Mouse (Mus musculus) C2C12 (cell line): ENCODE data around the gene Olfr259. TPM values are rescaled to one million over a fixed set of nuclear protein-coding genes. Genes with fewer than 3 reads are reported as not detected.

Source experiments
- H3K27me3 ChIP-seq: one replicate; pipeline ENCODE4 v1.6.1; 2011; ENCODE audit not compliant: control insufficient read depth, insufficient read depth, insufficient read length
- H3K36me3 ChIP-seq: one replicate; pipeline ENCODE4 v1.6.1; 2011; ENCODE audit not compliant: control insufficient read depth, insufficient read depth
- H3K4me3 ChIP-seq: one replicate; pipeline ENCODE4 v1.5.1; 2011; ENCODE audit warnings: mild to moderate bottlenecking, control low read depth; ENCODE audit not compliant: poor library complexity, insufficient read depth, severe bottlenecking
- H3K79me2 ChIP-seq: one replicate; pipeline ENCODE4 v1.6.1; 2011; ENCODE audit not compliant: control insufficient read depth, insufficient read depth
- H3K79me3 ChIP-seq: one replicate; pipeline ENCODE4 v1.6.1; 2011; ENCODE audit warnings: low read depth, control low read depth
- H3ac ChIP-seq: one replicate; pipeline ENCODE3; 2011; ENCODE audit warnings: low read depth; ENCODE audit not compliant: control insufficient read depth, insufficient read length
- CEBPB ChIP-seq: IDR thresholded peaks from one replicate; pipeline ENCODE4 v1.6.1; 2011; ENCODE audit warnings: low read depth, mild to moderate bottlenecking, control low read depth, moderate library complexity
- CTCF ChIP-seq: IDR thresholded peaks from one replicate; pipeline ENCODE4 v1.5.1; 2011; ENCODE audit not compliant: control insufficient read depth, insufficient read depth, insufficient read length
- FOSL1 ChIP-seq: IDR thresholded peaks from one replicate; pipeline ENCODE4 v1.8.0; 2011; ENCODE audit warnings: mild to moderate bottlenecking, low read length; ENCODE audit not compliant: poor library complexity, insufficient read depth, severe bottlenecking
- MAX ChIP-seq: IDR thresholded peaks from one replicate; pipeline ENCODE4 v1.6.1; 2011; ENCODE audit warnings: mild to moderate bottlenecking, control low read depth
- MYOD1 ChIP-seq: IDR thresholded peaks from one replicate; pipeline ENCODE4 v1.6.1; 2011; ENCODE audit warnings: low read depth; ENCODE audit not compliant: control insufficient read depth, insufficient read length
- MYOG ChIP-seq: IDR thresholded peaks from one replicate; pipeline ENCODE4 v1.6.1; 2011; ENCODE audit not compliant: control insufficient read depth, insufficient read length; ENCODE audit errors: extremely low read depth
- USF1 ChIP-seq: IDR thresholded peaks from one replicate; pipeline ENCODE4 v1.6.1; 2011; ENCODE audit warnings: low read depth, mild to moderate bottlenecking, control low read depth, moderate library complexity
- long read RNA-seq, 2 experiments: library from polyadenylated mRNA; unstranded; transcript quantifications; one replicate each; pipeline ENCODE4 v2.0.0; 2019 to 2020
- polyA plus RNA-seq: library from polyadenylated mRNA; unstranded; fragments of >200 nt; fragmentation: generic; extraction: Trizol; gene quantifications from one replicate; pipeline ENCODE4 v1.2.1, GENCODE M21; 2012; ENCODE audit warnings: missing spikeins

Gene Olfr259
- not detected for polyA plus RNA-seq
- long read RNA-seq, experiment 1, result 0 reads
- long read RNA-seq, experiment 2, result 0 reads

GRCm38 (mm10) chr2:87114467-87114866 is at the start of gene Olfr259:
Olfr259 (minus strand) TSS chr2:87114567.
- H3ac ChIP-seq, result no peak within 1 kb of the TSS
- H3K79me3 ChIP-seq, result no peaks in the 10 kb centered on the region
- no peaks in the 10 kb centered on the region for H3K79me2 ChIP-seq
- no peaks in the 10 kb centered on the region for H3K27me3 ChIP-seq
- no peak for TF ChIP-seq FOSL1
- TF ChIP-seq MYOD1, result no peak
- no peak for TF ChIP-seq USF1
- TF ChIP-seq CEBPB, result no peak
- no peak for TF ChIP-seq MAX
- TF ChIP-seq MYOG, result no peak
- TF ChIP-seq CTCF, result no peak
- H3K4me3 ChIP-seq, result no peak within 1 kb of the TSS
- no peaks in the 10 kb centered on the region for H3K36me3 ChIP-seq

GRCm38 (mm10) chr2:87152524-87152923 is 38.2 kb upstream of the Olfr259 start, which contains the start of gene Olfr1111:
Olfr1111 (minus strand) TSS chr2:87152624.
- no peak for TF ChIP-seq USF1
- TF ChIP-seq CTCF, result no peak
- TF ChIP-seq MYOD1, result no peak
- no peak for TF ChIP-seq MYOG
- TF ChIP-seq MAX, result no peak
- TF ChIP-seq FOSL1, result no peak
- no peak for TF ChIP-seq CEBPB
- no peak within 1 kb of the TSS for H3K4me3 ChIP-seq
- no peaks in the 10 kb centered on the region for H3K27me3 ChIP-seq
- no peak within 1 kb of the TSS for H3ac ChIP-seq
- H3K79me3 ChIP-seq, result no peaks in the 10 kb centered on the region
- no peaks in the 10 kb centered on the region for H3K36me3 ChIP-seq
- no peaks in the 10 kb centered on the region for H3K79me2 ChIP-seq

DNA sequence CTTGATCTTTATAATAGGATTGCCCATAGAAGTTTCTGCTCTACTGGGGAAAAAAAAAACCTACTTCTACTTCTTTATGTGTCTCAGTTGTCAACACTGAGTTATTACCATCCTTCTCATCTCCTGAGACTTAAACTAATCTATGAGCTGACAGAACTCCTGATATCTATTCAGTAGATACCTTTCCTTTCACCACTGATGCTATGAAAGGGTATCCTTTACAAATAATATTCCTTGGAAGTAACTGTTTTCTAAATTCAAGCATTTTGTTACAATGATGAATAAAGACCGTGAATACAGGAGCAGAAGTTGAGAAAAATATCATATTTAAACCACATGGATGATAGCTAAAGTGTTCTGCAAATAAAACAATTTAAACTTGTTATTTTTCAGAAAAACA is 25.8 kb upstream of the Olfr259 start, which contains the start of gene Olfr1110:
Gene Olfr1110 (minus strand): TSS at position 101 of the 400 bp plus-strand sequence.
- Histone ChIP-seq H3K4me3 (no peak within 1 kb of the TSS), H3K36me3 (no peaks in the 10 kb centered on the region), H3ac (no peak within 1 kb of the TSS), H3K27me3 (no peaks in the 10 kb centered on the region), H3K79me3 (no peaks in the 10 kb centered on the region), H3K79me2 (no peaks in the 10 kb centered on the region)
- no peak for TF ChIP-seq MAX
- TF ChIP-seq USF1, result no peak
- no peak for TF ChIP-seq CTCF
- no peak for TF ChIP-seq MYOD1
- TF ChIP-seq MYOG, result no peak

- H3K79me3 ChIP-seq, result no peaks in the 10 kb centered on the region
- H3K27me3 ChIP-seq, result no peaks in the 10 kb centered on the region
- no peak within 1 kb of the TSS for H3ac ChIP-seq
- H3K36me3 ChIP-seq, result no peaks in the 10 kb centered on the region
- no peaks in the 10 kb centered on the region for H3K79me2 ChIP-seq
- no peak within 1 kb of the TSS for H3K4me3 ChIP-seq
- no peak for TF ChIP-seq USF1
- TF ChIP-seq CTCF, result no peak
- TF ChIP-seq MYOG, result no peak
- no peak for TF ChIP-seq MAX
- no peak for TF ChIP-seq CEBPB
- TF ChIP-seq FOSL1, result no peak
- no peak for TF ChIP-seq MYOD1
Measured at GRCm38 (mm10) chr2:87095908-87096307, 18.5 kb downstream of the Olfr259 start, which contains the start of gene Olfr1109. Olfr1109 (minus strand) TSS chr2:87096008.

DNA sequence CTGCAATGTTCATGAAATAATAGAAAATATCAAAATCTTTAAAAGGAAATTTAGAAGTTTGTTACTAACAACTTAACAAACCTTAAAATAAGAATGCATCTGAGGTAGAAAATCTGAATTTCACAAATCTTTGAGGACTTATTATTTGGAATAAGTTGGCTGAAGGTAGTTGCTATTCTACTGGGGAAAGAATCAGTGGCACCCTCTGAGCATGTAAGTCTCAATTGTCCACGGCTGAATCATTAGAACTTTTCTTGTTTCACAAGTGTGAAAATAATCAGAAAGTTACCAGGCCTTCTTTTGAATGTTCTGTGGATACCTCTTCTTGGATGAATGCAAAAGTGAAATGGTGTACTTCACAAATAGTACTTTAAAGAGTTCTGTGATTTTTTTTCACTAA is 38.6 kb downstream of the Olfr259 start, which contains the start of gene Olfr1107:
Gene Olfr1107 (minus strand): TSS at position 101 of the 400 bp plus-strand sequence.
- H3ac ChIP-seq, result no peak within 1 kb of the TSS

More for the DNA sequence above, 38.6 kb downstream of the Olfr259 start, which contains the start of gene Olfr1107:
- Histone ChIP-seq H3K36me3 (no peaks in the 10 kb centered on the region), H3K27me3 (no peaks in the 10 kb centered on the region), H3K4me3 (no peak within 1 kb of the TSS), H3K79me3 (no peaks in the 10 kb centered on the region), H3K79me2 (no peaks in the 10 kb centered on the region)
- TF ChIP-seq CTCF (no peak), FOSL1 (no peak), CEBPB (no peak)

Other genes with a start within 250 kb of the Olfr259 start
- gene Gm13723, start 239.8 kb downstream of the Olfr259 start, polyA plus RNA-seq, result not detected
- gene Olfr1097, start 222.4 kb downstream of the Olfr259 start, polyA plus RNA-seq, result not detected
- gene Olfr1098, start 190.0 kb downstream of the Olfr259 start, polyA plus RNA-seq, result not detected
- not detected for gene Olfr1099, start 153.9 kb downstream of the Olfr259 start, polyA plus RNA-seq
- gene Olfr1100, start 134.6 kb downstream of the Olfr259 start, polyA plus RNA-seq, result not detected
- gene Olfr1101, start 123.3 kb downstream of the Olfr259 start, polyA plus RNA-seq, result not detected
- not detected for gene Olfr1102, start 116.2 kb downstream of the Olfr259 start, polyA plus RNA-seq
- gene Olfr1104, start 87.5 kb downstream of the Olfr259 start, polyA plus RNA-seq, result not detected
- gene Olfr1105, start 78.0 kb downstream of the Olfr259 start, polyA plus RNA-seq, result not detected
- gene Olfr1106, start 62.3 kb downstream of the Olfr259 start, polyA plus RNA-seq, result not detected
- gene Olfr1107, start 38.8 kb downstream of the Olfr259 start, polyA plus RNA-seq, result not detected
- gene Olfr1109, start 18.6 kb downstream of the Olfr259 start, polyA plus RNA-seq, result not detected
- gene Olfr1110, start 25.7 kb upstream of the Olfr259 start, polyA plus RNA-seq, result not detected
- not detected for gene Olfr1111, start 38.1 kb upstream of the Olfr259 start, polyA plus RNA-seq
- gene Olfr1112, start 73.2 kb upstream of the Olfr259 start, polyA plus RNA-seq, result not detected
- gene Olfr1113, start 94.4 kb upstream of the Olfr259 start, polyA plus RNA-seq, result not detected
- gene Olfr1115, start 133.4 kb upstream of the Olfr259 start, polyA plus RNA-seq, result not detected
- gene Olfr1116, start 153.0 kb upstream of the Olfr259 start, polyA plus RNA-seq, result not detected
- gene Olfr1118, start 193.0 kb upstream of the Olfr259 start, polyA plus RNA-seq, result not detected
- gene Olfr1120, start 240.2 kb upstream of the Olfr259 start, polyA plus RNA-seq, result not detected